Mouse (Mus musculus): Measurements from ENCODE around the gene Hunk. TPM values are rescaled to one million over a fixed set of nuclear protein-coding genes. Genes with fewer than 3 reads are reported as not detected.
A peak's percentile ranks its signal among the peaks of the same experiment; 100 is the strongest.

Gene Hunk
- polyA plus RNA-seq, 1 experiment: 0.71 TPM

- H3K36me3 ChIP-seq (ENCODE audit: control insufficient read depth, insufficient read depth): no peaks in the 10 kb centered on the region
- TF ChIP-seq MYOG (IDR thresholded peaks at IDR 0.05; ENCODE audit: control insufficient read depth, extremely low read depth, insufficient read length): no peak
- TF ChIP-seq CEBPB (IDR thresholded peaks at IDR 0.05; ENCODE audit: low read depth): no peak
- no peak for TF ChIP-seq CTCF (IDR thresholded peaks at IDR 0.05; ENCODE audit: control insufficient read depth, insufficient read depth, insufficient read length)
- TF ChIP-seq USF1 (IDR thresholded peaks at IDR 0.05; ENCODE audit: low read depth): no peak
- TF ChIP-seq MAX (IDR thresholded peaks at IDR 0.05): no peak
- TF ChIP-seq FOSL1 (IDR thresholded peaks at IDR 0.05; ENCODE audit: insufficient read depth, low read length, poor library complexity, severe bottlenecking): no peak
- TF ChIP-seq MYOD1 (IDR thresholded peaks at IDR 0.05; ENCODE audit: control insufficient read depth, insufficient read length, low read depth): no peak
Measured at GRCm38 (mm10) chr16:90405195-90405594, 19.4 kb downstream of the Hunk start.

GRCm38 (mm10) chr16:90405599-90405998 is 19.8 kb downstream of the Hunk start:
- Histone ChIP-seq H3ac (ENCODE audit: control insufficient read depth, insufficient read length, low read depth) (no peak overlapping the region), H3K36me3 (ENCODE audit: control insufficient read depth, insufficient read depth) (no peaks in the 10 kb centered on the region), H3K27me3 (ENCODE audit: control insufficient read depth, insufficient read depth, insufficient read length) (no peaks in the 10 kb centered on the region), H3K4me3 (ENCODE audit: insufficient read depth, poor library complexity, severe bottlenecking) (no peak overlapping the region), H3K79me2 (ENCODE audit: control insufficient read depth, insufficient read depth) (no peaks in the 10 kb centered on the region), H3K79me3 (ENCODE audit: low read depth) (no peaks in the 10 kb centered on the region)
- no peak for TF ChIP-seq CEBPB (IDR thresholded peaks at IDR 0.05; ENCODE audit: low read depth)
- no peak for TF ChIP-seq MYOD1 (IDR thresholded peaks at IDR 0.05; ENCODE audit: control insufficient read depth, insufficient read length, low read depth)
- no peak for TF ChIP-seq MAX (IDR thresholded peaks at IDR 0.05)
- no peak for TF ChIP-seq CTCF (IDR thresholded peaks at IDR 0.05; ENCODE audit: control insufficient read depth, insufficient read depth, insufficient read length)
- no peak for TF ChIP-seq FOSL1 (IDR thresholded peaks at IDR 0.05; ENCODE audit: insufficient read depth, low read length, poor library complexity, severe bottlenecking)
- TF ChIP-seq MYOG (IDR thresholded peaks at IDR 0.05; ENCODE audit: control insufficient read depth, extremely low read depth, insufficient read length): no peak
- no peak for TF ChIP-seq USF1 (IDR thresholded peaks at IDR 0.05; ENCODE audit: low read depth)

More at GRCm38 (mm10) chr16:90405195-90405594, 19.4 kb downstream of the Hunk start:
- Histone ChIP-seq H3ac (ENCODE audit: control insufficient read depth, insufficient read length, low read depth) (no peak overlapping the region), H3K27me3 (ENCODE audit: control insufficient read depth, insufficient read depth, insufficient read length) (no peaks in the 10 kb centered on the region), H3K79me3 (ENCODE audit: low read depth) (no peaks in the 10 kb centered on the region), H3K79me2 (ENCODE audit: control insufficient read depth, insufficient read depth) (no peaks in the 10 kb centered on the region), H3K4me3 (ENCODE audit: insufficient read depth, poor library complexity, severe bottlenecking) (no peak overlapping the region)

DNA sequence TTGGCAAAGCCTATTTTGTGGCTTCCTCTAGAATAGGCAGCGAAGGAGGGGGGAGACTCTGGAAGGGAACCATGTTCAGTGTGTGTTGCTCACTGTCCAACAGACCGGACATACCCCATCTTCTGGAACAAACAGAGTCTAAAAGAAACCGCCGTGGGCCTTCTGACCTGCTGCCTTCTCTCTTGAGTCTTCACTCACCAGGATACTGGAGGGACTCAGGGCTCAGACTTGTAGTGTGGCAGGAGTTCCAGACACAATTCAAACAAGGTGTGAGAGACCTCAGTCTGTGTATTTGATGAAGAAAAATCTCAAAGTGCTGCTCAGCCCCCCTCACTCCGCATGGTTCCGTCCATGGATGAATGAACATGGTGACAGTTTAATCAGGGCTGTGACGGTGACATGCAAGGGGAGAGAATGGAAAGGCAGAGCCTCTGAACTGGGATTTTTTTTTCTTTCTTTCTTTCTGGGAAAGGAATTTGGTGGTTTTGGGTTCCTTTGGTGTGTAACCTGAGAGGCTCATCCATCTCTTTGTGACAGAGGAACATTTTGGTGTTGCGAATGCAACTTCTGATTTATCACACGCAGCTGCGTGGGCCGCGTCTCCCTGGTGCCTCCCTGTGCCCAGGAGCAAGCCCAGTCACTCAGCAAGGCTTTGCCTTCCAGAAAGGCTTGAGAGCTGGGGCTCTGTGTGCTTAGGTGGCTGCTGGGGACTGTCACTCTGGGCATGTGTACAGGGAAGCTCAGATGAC is 21.9 kb downstream of the Hunk start:
- H3ac ChIP-seq (ENCODE audit: control insufficient read depth, insufficient read length, low read depth): no peak overlapping the region
- H3K36me3 ChIP-seq (ENCODE audit: control insufficient read depth, insufficient read depth): no peaks in the 10 kb centered on the region
- H3K79me2 ChIP-seq (ENCODE audit: control insufficient read depth, insufficient read depth): no peaks in the 10 kb centered on the region
- TF ChIP-seq MYOD1 (IDR thresholded peaks at IDR 0.05; ENCODE audit: control insufficient read depth, insufficient read length, low read depth) (peak; percentile 37), MYOG (IDR thresholded peaks at IDR 0.05; ENCODE audit: control insufficient read depth, extremely low read depth, insufficient read length) (no peak), MAX (IDR thresholded peaks at IDR 0.05) (no peak)
- no peaks in the 10 kb centered on the region for H3K27me3 ChIP-seq (ENCODE audit: control insufficient read depth, insufficient read depth, insufficient read length)
- no peaks in the 10 kb centered on the region for H3K79me3 ChIP-seq (ENCODE audit: low read depth)
- H3K4me3 ChIP-seq (ENCODE audit: insufficient read depth, poor library complexity, severe bottlenecking): no peak overlapping the region

DNA sequence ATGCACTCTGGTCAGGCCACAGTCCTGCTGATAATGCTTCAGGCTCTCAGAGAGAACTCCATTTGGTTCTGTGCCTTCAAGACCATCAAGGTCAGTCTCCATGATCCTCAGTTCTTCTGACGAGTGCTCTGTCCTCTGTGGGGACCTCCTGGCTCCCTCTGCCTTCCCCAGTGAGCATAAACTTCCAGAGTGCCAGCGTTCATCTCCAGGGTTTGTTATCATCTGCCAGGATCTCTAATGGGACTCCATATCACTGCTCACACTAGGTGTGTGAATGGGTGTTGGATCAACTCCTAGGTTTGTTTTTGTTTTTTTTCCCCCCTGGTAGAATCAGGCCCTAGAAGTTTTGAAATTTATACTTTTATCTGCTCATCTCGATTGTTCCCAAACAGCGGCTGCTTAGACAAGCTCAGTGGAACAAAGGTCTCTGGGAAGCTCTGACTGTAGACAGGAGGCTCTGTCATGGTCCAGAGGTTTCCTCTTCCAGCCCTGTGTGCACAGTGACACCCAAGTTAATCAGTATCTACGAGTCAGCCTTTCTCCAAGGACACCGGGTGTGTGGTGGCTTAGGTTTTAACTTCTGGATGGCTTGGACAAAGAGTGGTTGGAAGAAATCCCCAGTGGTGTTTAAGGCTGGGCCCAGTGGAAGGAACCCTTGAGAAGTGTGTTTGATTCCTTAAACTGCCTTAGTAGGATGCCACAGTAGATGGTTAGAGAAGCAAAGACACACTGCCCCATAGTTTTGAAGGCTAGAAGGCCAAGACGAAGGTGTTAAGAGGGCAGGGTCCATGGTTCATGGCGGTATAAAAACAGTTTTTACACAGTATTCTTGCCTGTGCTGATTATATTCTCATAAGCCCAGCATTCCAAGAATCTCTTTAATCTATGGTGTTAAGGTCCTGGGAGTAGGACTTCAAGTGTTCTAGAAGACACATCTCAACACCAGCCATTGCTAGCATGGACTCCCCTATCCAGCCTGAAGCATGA is 26.6 kb downstream of the Hunk start:
- no peak overlapping the region for H3ac ChIP-seq (ENCODE audit: control insufficient read depth, insufficient read length, low read depth)
- TF ChIP-seq USF1 (IDR thresholded peaks at IDR 0.05; ENCODE audit: low read depth): no peak
- no peak for TF ChIP-seq MYOD1 (IDR thresholded peaks at IDR 0.05; ENCODE audit: control insufficient read depth, insufficient read length, low read depth)
- no peak for TF ChIP-seq FOSL1 (IDR thresholded peaks at IDR 0.05; ENCODE audit: insufficient read depth, low read length, poor library complexity, severe bottlenecking)
- TF ChIP-seq MYOG (IDR thresholded peaks at IDR 0.05; ENCODE audit: control insufficient read depth, extremely low read depth, insufficient read length): no peak
- no peak for TF ChIP-seq CTCF (IDR thresholded peaks at IDR 0.05; ENCODE audit: control insufficient read depth, insufficient read depth, insufficient read length)
- TF ChIP-seq MAX (IDR thresholded peaks at IDR 0.05): no peak
- TF ChIP-seq CEBPB (IDR thresholded peaks at IDR 0.05; ENCODE audit: low read depth): no peak
- no peaks in the 10 kb centered on the region for H3K79me3 ChIP-seq (ENCODE audit: low read depth)
- no peaks in the 10 kb centered on the region for H3K36me3 ChIP-seq (ENCODE audit: control insufficient read depth, insufficient read depth)
- H3K27me3 ChIP-seq (ENCODE audit: control insufficient read depth, insufficient read depth, insufficient read length): no peaks in the 10 kb centered on the region
- H3K4me3 ChIP-seq (ENCODE audit: insufficient read depth, poor library complexity, severe bottlenecking): no peak overlapping the region
- H3K79me2 ChIP-seq (ENCODE audit: control insufficient read depth, insufficient read depth): no peaks in the 10 kb centered on the region

- H3K36me3 ChIP-seq (ENCODE audit: control insufficient read depth, insufficient read depth): no peaks in the 10 kb centered on the region
- no peak for TF ChIP-seq MYOD1 (IDR thresholded peaks at IDR 0.05; ENCODE audit: control insufficient read depth, insufficient read length, low read depth)
- no peak for TF ChIP-seq CEBPB (IDR thresholded peaks at IDR 0.05; ENCODE audit: low read depth)
- TF ChIP-seq MYOG (IDR thresholded peaks at IDR 0.05; ENCODE audit: control insufficient read depth, extremely low read depth, insufficient read length): no peak
- TF ChIP-seq FOSL1 (IDR thresholded peaks at IDR 0.05; ENCODE audit: insufficient read depth, low read length, poor library complexity, severe bottlenecking): no peak
- TF ChIP-seq MAX (IDR thresholded peaks at IDR 0.05): no peak
- no peak for TF ChIP-seq CTCF (IDR thresholded peaks at IDR 0.05; ENCODE audit: control insufficient read depth, insufficient read depth, insufficient read length)
- no peaks in the 10 kb centered on the region for H3K27me3 ChIP-seq (ENCODE audit: control insufficient read depth, insufficient read depth, insufficient read length)
- no peaks in the 10 kb centered on the region for H3K79me3 ChIP-seq (ENCODE audit: low read depth)
- H3ac ChIP-seq (ENCODE audit: control insufficient read depth, insufficient read length, low read depth): no peak overlapping the region
- H3K4me3 ChIP-seq (ENCODE audit: insufficient read depth, poor library complexity, severe bottlenecking): no peak overlapping the region
- H3K79me2 ChIP-seq (ENCODE audit: control insufficient read depth, insufficient read depth): no peaks in the 10 kb centered on the region
Measured at GRCm38 (mm10) chr16:90416621-90417020, 30.8 kb downstream of the Hunk start.
